Mouse (Mus musculus): Measurements from ENCODE around the gene Apoc3. TPM values are rescaled to one million over a fixed set of nuclear protein-coding genes. Genes with fewer than 3 reads are reported as not detected.

The Apoc3 gene
- polyA plus RNA-seq (2012; rRNA removed), result 7.2 and 21.7 TPM in 2 replicates

GRCm38 (mm10) chr9:46235596-46235648 lies at the start of gene Apoc3:
Apoc3 (minus strand) TSS chr9:46235636.

GRCm38 (mm10) chr9:46282631-46283436 lies 47.4 kb upstream of the Apoc3 start, which contains the start of gene Bud13:
Bud13 (plus strand) TSS chr9:46283008.

GRCm38 (mm10) chr9:46272677-46273454 lies 37.4 kb upstream of the Apoc3 start, which contains the start of gene Zpr1:
Zpr1 (plus strand) TSS chr9:46273064.

GRCm38 (mm10) chr9:46268343-46268873 lies 33.0 kb upstream of the Apoc3 start, which contains the start of gene Apoa5:
Apoa5 (plus strand) TSS chr9:46268633.

GRCm38 (mm10) chr9:46240526-46241153 lies 5.2 kb upstream of the Apoc3 start, which contains the start of gene Apoa4:
Apoa4 (plus strand) TSS chr9:46240696.

GRCm38 (mm10) chr9:46228491-46228890 lies 6.9 kb downstream of the Apoc3 start, which contains the start of gene Apoa1:
Apoa1 (plus strand) TSS chr9:46228580.

Other genes starting within 250 kb of the Apoc3 start
- gene Pafah1b2, start 222.9 kb downstream of the Apoc3 start, polyA plus RNA-seq (2012; rRNA removed), result 25.8 and 78.4 TPM in 2 replicates
- gene Sik3, start 222.8 kb downstream of the Apoc3 start, polyA plus RNA-seq (2012; rRNA removed), result 19.1 and 27.3 TPM in 2 replicates
- 45.3 and 66.3 TPM in 2 replicates for gene Apoa1, start 7.1 kb downstream of the Apoc3 start, polyA plus RNA-seq (2012; rRNA removed)
- gene Apoa4, start 5.1 kb upstream of the Apoc3 start, polyA plus RNA-seq (2012; rRNA removed), result 71.0 and 101 TPM in 2 replicates
- gene Apoa5, start 33.0 kb upstream of the Apoc3 start, polyA plus RNA-seq (2012; rRNA removed), result 1.0 and 1.4 TPM in 2 replicates
- 30.1 and 44.3 TPM in 2 replicates for gene Zpr1, start 37.4 kb upstream of the Apoc3 start, polyA plus RNA-seq (2012; rRNA removed)
- 11.8 and 14.7 TPM in 2 replicates for gene Bud13, start 47.4 kb upstream of the Apoc3 start, polyA plus RNA-seq (2012; rRNA removed)
- gene 4931429L15Rik, start 84.3 kb upstream of the Apoc3 start, polyA plus RNA-seq (2012; rRNA removed), result not detected in 2 replicates

Measured in ovary, adult 2 months (tissue).